Mouse (Mus musculus) kidney, embryonic 16.5 days (tissue): ENCODE results near the gene Zmynd8. TPM values are rescaled to one million over a fixed set of nuclear protein-coding genes. Genes with fewer than 3 reads are reported as not detected.

Source experiments
- ATAC-seq: fragments of 200-750 bp; cut with Nextera tagmentation; 2 replicates; pipeline ENCODE4 v1.8.0; 2017; ENCODE audit warnings: moderate TSS enrichment; ENCODE audit not compliant: low FRiP score, low TSS enrichment
- H3K27ac ChIP-seq: fragments of 300-500 bp; sonication (generic); 2 replicates; pipeline ENCODE4 v1.5.1; 2014; ENCODE audit warnings: low read length
- H3K27me3 ChIP-seq: fragments of 300-500 bp; sonication (generic); 2 replicates; pipeline ENCODE4 v1.6.1; 2014; ENCODE audit warnings: low read length, control low read depth, mixed read lengths; ENCODE audit not compliant: insufficient read depth
- H3K36me3 ChIP-seq: fragments of 300-500 bp; sonication (generic); 2 replicates; pipeline ENCODE4 v1.6.1; 2014; ENCODE audit warnings: low read length, control low read depth, mixed read lengths; ENCODE audit not compliant: insufficient read depth
- H3K4me1 ChIP-seq: fragments of 300-500 bp; sonication (generic); 2 replicates; pipeline ENCODE4 v1.6.1; 2014; ENCODE audit warnings: low read length, control low read depth, mixed read lengths; ENCODE audit not compliant: insufficient read depth
- H3K4me2 ChIP-seq: fragments of 300-500 bp; sonication (generic); replicated peaks from 2 replicates; pipeline ENCODE4 v1.6.1; 2014; ENCODE audit warnings: low read depth, low read length
- H3K4me3 ChIP-seq: fragments of 300-500 bp; sonication (generic); 2 replicates; pipeline ENCODE4 v1.5.1; 2014; ENCODE audit warnings: mild to moderate bottlenecking, low read length
- H3K9ac ChIP-seq: fragments of 300-500 bp; sonication (generic); replicated peaks from 2 replicates; pipeline ENCODE4 v1.6.1; 2014; ENCODE audit warnings: low read length
- H3K9me3 ChIP-seq: fragments of 300-500 bp; sonication (generic); 2 replicates; pipeline ENCODE4 v1.6.1; 2016; ENCODE audit warnings: low read length, control low read depth
- WGBS: fragments of 180-500 bp; shearing (Covaris S2); extraction: QIAGEN DNeasy Blood & Tissue Kit; methylation state at CpG from one replicate; pipeline ENCODE4 v1.1.7; 2014; 5-methylcytosine and 5-hydroxymethylcytosine counted together
- polyA plus RNA-seq: library from polyadenylated mRNA; unstranded; fragments of >200 nt; fragmentation: Nextera tagmentation; extraction: Ambion mirVana; gene quantifications from 2 replicates; pipeline ENCODE4 v1.2.1, GENCODE M21; 2015

The Zmynd8 gene
- polyA plus RNA-seq, 1 experiment from 2014 or later: 58.2 TPM

GRCm38 (mm10) chr2:165845490-165845889, 53.3 kb downstream of the Zmynd8 start:
- Histone ChIP-seq H3K4me2 (no peak overlapping the region), H3K27me3 (no peaks in the 10 kb centered on the region), H3K36me3 (peaks cover 57% of the 10 kb centered on the region), H3K4me1 (peaks cover 5% of the 10 kb centered on the region; the same call in 1 of the 2 replicates), H3K27ac (no peak overlapping the region), H3K4me3 (no peak overlapping the region), H3K9me3 (no peaks in the 10 kb centered on the region), H3K9ac (no peak overlapping the region)
- ATAC-seq: no peak
- WGBS: 94% methylated on average over 22 of the region's 22 CpGs

DNA sequence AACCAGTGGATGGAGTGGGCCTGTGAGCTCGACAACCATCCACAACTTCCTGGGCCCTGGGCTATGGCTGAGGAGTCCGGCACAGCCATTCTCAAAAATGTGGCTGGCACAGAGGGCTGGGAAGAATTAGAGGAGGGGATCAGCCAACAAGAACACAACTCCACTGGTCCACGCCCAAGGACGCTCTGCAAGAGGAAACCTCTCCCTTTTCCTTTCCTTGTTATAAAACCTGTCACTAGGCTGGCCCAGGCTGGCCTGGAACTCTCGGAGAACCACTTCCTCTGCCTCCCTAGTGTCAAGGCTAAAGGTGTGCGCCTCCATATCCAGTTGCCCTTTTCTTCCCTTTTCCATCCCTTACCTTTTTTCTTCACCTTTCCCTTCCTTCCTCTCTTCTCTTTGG, 55.5 kb downstream of the Zmynd8 start:
- WGBS: 88% methylated on average over 6 of the region's 6 CpGs
- H3K36me3 ChIP-seq: peaks cover 73% of the 10 kb centered on the region

GRCm38 (mm10) chr2:165842241-165842640, 56.6 kb downstream of the Zmynd8 start:
- H3K4me1 ChIP-seq: peaks cover 9% of the 10 kb centered on the region; the same call in 1 of the 2 replicates
- no peaks in the 10 kb centered on the region for H3K27me3 ChIP-seq
- WGBS: 96% methylated on average over 10 of the region's 10 CpGs
- no peak overlapping the region for H3K9ac ChIP-seq
- H3K36me3 ChIP-seq: peaks cover 84% of the 10 kb centered on the region
- H3K4me2 ChIP-seq: no peak overlapping the region
- ATAC-seq: no peak
- no peak overlapping the region for H3K27ac ChIP-seq
- no peak overlapping the region for H3K4me3 ChIP-seq
- no peaks in the 10 kb centered on the region for H3K9me3 ChIP-seq

More for the DNA sequence above, 55.5 kb downstream of the Zmynd8 start:
- H3K9me3 ChIP-seq: no peaks in the 10 kb centered on the region
- H3K27ac ChIP-seq: no peak overlapping the region
- H3K4me1 ChIP-seq: peaks cover 9% of the 10 kb centered on the region; the same call in 1 of the 2 replicates
- no peak for ATAC-seq
- H3K4me2 ChIP-seq: no peak overlapping the region
- H3K27me3 ChIP-seq: no peaks in the 10 kb centered on the region
- H3K4me3 ChIP-seq: no peak overlapping the region
- H3K9ac ChIP-seq: no peak overlapping the region

- Histone ChIP-seq H3K4me2 (no peak overlapping the region), H3K27me3 (no peaks in the 10 kb centered on the region), H3K4me3 (no peak overlapping the region), H3K27ac (0 out of 2 replicates have a peak overlapping the region, but pooled peaks have one; percentile 17), H3K36me3 (peaks cover 89% of the 10 kb centered on the region), H3K9me3 (no peaks in the 10 kb centered on the region), H3K4me1 (peaks cover 9% of the 10 kb centered on the region; the same call in 1 of the 2 replicates), H3K9ac (no peak overlapping the region)
- WGBS: 88% methylated on average over 6 of the region's 6 CpGs
- ATAC-seq: no peak
These were observed 57.0 kb downstream of the Zmynd8 start for GRCm38 (mm10) chr2:165841805-165842204.

DNA sequence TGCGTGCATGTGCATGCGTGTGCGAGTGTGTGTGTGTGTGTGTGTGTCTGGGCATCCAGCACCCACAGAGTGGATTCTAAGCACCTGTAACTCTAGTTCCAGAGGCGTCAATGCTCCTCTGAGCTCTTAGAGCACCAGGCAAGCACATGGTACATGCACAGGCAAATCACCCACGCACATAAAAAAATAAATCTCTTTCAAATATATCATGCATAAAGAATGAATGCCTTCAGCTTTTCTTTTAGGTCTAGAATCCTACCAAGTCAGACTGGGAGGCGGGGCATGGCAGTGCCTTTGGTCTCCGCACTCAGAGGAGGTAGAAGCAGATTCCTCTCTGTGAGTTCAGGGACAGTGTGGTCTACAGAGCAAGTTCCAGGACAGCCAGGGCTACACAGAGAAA, 58.0 kb downstream of the Zmynd8 start:
- H3K4me3 ChIP-seq: no peak overlapping the region
- H3K27ac ChIP-seq: 0 out of 2 replicates have a peak overlapping the region, but pooled peaks have one; percentile 31
- H3K9me3 ChIP-seq: no peaks in the 10 kb centered on the region
- no peak for ATAC-seq
- 90% methylated on average over 7 of the region's 7 CpGs for WGBS
- H3K36me3 ChIP-seq: peaks cover 90% of the 10 kb centered on the region
- H3K9ac ChIP-seq: no peak overlapping the region
- H3K27me3 ChIP-seq: no peaks in the 10 kb centered on the region
- H3K4me1 ChIP-seq: peaks cover 9% of the 10 kb centered on the region; the same call in 1 of the 2 replicates
- H3K4me2 ChIP-seq: no peak overlapping the region

DNA sequence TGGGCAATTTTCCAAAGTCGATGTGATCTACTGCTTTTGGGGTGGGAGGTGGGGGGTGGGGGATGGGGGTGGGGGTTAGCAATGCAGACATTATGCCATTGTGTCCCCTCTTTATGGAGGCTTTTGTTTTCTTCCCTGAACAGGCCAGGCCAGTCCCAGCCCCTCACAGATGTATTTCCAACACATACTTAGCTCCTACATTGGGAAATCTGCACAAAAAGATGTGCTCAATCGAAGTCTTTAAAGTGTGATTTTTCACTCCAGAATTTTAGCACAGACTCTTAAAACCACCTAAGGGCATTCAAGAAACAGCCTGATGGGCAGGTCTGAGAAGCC, 59.5 kb downstream of the Zmynd8 start:
- no peak overlapping the region for H3K27ac ChIP-seq

DNA sequence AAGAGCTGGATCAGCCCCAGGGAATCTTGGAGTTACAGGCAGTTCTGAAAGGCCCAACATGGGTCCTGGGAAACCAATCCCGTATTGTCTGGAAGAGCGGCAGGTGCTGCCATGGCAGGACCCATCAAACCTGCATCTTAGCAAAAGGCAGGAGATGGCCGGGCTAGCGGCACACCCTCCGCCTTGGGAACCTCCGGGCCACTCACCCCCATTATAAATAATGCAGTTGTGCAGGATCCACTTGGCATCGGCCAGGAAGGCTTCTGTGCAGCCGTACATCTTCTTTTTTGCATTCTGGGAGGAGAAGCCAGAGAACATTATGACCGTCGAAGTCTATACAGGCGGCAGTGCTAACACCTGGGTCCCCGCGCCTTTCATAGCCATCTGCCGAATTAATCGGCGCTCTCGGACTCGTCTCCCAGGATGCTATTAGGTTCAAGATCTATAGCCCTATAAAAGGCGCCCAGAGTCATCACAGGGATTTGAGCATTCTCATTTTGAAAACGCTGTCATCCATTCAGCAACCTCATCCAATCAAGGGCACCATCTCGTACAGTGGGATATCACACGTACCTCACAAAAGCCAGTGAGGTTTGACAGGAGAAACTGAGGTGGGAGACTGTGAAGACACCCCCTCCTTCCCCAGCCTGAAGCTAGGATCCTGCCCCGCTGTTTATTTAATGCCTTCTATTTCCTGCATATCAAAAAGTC, 60.1 kb downstream of the Zmynd8 start:
- no peak overlapping the region for H3K27ac ChIP-seq
- H3K4me1 ChIP-seq: peaks cover 9% of the 10 kb centered on the region; the same call in 1 of the 2 replicates
- no peaks in the 10 kb centered on the region for H3K9me3 ChIP-seq
- ATAC-seq: no peak
- WGBS: 87% methylated on average over 23 of the region's 23 CpGs
- H3K4me2 ChIP-seq: no peak overlapping the region
- no peaks in the 10 kb centered on the region for H3K27me3 ChIP-seq
- no peak overlapping the region for H3K9ac ChIP-seq
- H3K36me3 ChIP-seq: peaks cover 89% of the 10 kb centered on the region
- H3K4me3 ChIP-seq: no peak overlapping the region

More for the DNA sequence above, 59.5 kb downstream of the Zmynd8 start:
- Histone ChIP-seq H3K4me1 (peaks cover 9% of the 10 kb centered on the region; the same call in 1 of the 2 replicates), H3K9ac (no peak overlapping the region), H3K27me3 (no peaks in the 10 kb centered on the region), H3K36me3 (peaks cover 89% of the 10 kb centered on the region), H3K4me3 (no peak overlapping the region), H3K4me2 (no peak overlapping the region), H3K9me3 (no peaks in the 10 kb centered on the region)
- WGBS: 61% methylated on average over 2 of the region's 2 CpGs
- ATAC-seq: no peak

GRCm38 (mm10) chr2:165834601-165835000, 64.2 kb downstream of the Zmynd8 start:
- Histone ChIP-seq H3K36me3 (peaks cover 71% of the 10 kb centered on the region), H3K9ac (no peak overlapping the region), H3K27me3 (no peaks in the 10 kb centered on the region), H3K27ac (no peak overlapping the region), H3K4me3 (no peak overlapping the region), H3K9me3 (no peaks in the 10 kb centered on the region), H3K4me1 (peaks cover 19% of the 10 kb centered on the region; the same call in 1 of the 2 replicates), H3K4me2 (no peak overlapping the region)
- WGBS: 92% methylated on average over 13 of the region's 13 CpGs
- ATAC-seq: no peak

DNA sequence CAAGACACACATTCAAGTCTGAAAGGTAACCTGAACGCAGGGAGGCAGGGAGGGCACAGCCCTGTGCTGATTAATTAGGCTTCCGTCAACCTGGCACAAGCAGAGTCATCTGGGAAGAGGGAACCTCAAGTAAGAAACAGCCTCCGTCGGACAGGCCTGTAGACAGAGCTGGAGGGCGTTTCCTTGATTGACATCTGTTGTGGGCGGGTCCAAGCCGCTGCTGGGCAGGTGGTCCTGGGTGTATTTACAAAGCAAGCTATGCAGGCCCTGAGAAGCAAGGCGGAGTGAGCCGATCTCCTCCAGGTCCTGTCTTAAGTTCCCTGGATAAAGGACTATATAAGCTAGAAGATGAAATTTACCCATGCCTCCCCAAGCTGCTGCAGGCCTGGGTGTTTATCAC, 65.3 kb downstream of the Zmynd8 start:
- Histone ChIP-seq H3K9ac (no peak overlapping the region), H3K36me3 (peaks cover 72% of the 10 kb centered on the region), H3K4me2 (no peak overlapping the region), H3K27ac (peak overlapping the region; percentile 8; the same call in 1 of the 2 replicates), H3K4me3 (no peak overlapping the region), H3K27me3 (no peaks in the 10 kb centered on the region), H3K9me3 (no peaks in the 10 kb centered on the region), H3K4me1 (peaks cover 20% of the 10 kb centered on the region; the same call in 1 of the 2 replicates)
- ATAC-seq: no peak
- WGBS: 72% methylated on average over 9 of the region's 9 CpGs

DNA sequence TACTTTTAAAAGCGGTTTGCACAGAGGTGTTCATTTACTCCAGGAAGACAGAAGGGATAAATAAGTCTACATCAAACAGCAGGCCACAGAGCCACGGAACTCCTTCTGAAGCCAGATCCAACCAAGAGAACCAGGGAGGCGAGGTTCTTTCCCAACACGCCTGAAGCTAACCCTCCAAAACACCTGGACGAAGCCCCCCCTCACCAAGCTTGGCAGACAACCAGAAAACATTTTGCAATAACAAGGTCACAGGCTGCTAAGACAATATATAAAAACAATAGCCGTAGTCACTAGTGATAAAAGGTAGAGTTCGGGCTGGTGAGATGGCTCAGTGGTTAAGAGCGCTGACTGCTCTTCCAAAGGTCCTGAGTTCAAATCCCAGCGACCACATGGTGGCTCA, 66.1 kb downstream of the Zmynd8 start:
- Histone ChIP-seq H3K4me1 (peaks cover 20% of the 10 kb centered on the region; the same call in 1 of the 2 replicates), H3K4me2 (no peak overlapping the region), H3K9ac (no peak overlapping the region), H3K36me3 (peaks cover 71% of the 10 kb centered on the region), H3K27ac (peak overlapping the region; percentile 56), H3K4me3 (no peak overlapping the region), H3K9me3 (no peaks in the 10 kb centered on the region), H3K27me3 (no peaks in the 10 kb centered on the region)
- no peak for ATAC-seq
- WGBS: 64% methylated on average over 9 of the region's 9 CpGs
